Mouse (Mus musculus) retina, embryonic 14.5 days (tissue): Measurements from ENCODE around the gene Galnt2.

Source experiments
- DNase-seq: peaks from one replicate; pipeline ENCODE4 v3.0.0-alpha.2; 2015; ENCODE audit warnings: low spot score

The Galnt2 gene

GRCm38 (mm10) chr8:124235536-124235935, 4.3 kb downstream of the Galnt2 start:
- no peak for DNase-seq

- no peak for DNase-seq
Measured at GRCm38 (mm10) chr8:124239350-124239749, 8.2 kb downstream of the Galnt2 start.

DNA sequence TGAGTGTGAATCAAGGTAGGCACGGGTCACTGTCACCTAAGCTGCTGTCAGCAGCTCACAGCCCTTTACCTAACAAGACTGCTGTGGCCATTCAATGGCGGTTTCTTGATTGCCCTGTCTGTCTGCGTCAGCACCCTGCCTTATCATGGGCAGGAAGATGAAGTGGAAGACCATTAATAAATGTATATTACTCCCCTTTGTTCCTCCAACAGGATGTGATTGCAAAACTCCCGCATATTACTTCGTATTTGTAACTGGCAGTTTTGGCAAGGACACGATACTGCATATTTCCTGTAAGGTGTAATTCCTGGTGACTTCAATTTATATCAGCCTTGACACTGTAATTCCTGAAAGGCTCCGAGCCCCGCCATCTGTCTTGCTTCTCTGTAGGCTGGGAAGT, 9.7 kb downstream of the Galnt2 start:
- no peak for DNase-seq

GRCm38 (mm10) chr8:124242208-124242607, 11.0 kb downstream of the Galnt2 start:
- no peak for DNase-seq

DNA sequence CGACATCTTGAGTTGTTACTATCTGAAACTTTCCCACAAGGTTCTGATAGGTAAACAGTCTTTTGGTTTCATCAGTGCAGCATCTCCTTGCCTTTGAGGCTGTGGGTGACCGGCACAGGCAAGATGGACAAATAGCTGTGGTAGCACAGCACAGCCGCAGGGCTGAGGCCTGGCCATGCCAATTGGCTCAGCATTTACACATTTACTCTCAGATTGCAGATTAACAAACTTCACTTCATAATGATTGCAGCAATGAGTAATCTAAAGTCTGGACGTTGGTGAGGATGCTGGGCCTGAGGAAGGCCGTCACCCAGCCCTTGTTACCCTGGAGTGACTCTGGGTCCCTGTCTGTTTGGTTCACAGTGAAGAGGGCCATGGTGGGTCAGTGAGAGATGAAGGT, 11.7 kb downstream of the Galnt2 start:
- DNase-seq: no peak

DNA sequence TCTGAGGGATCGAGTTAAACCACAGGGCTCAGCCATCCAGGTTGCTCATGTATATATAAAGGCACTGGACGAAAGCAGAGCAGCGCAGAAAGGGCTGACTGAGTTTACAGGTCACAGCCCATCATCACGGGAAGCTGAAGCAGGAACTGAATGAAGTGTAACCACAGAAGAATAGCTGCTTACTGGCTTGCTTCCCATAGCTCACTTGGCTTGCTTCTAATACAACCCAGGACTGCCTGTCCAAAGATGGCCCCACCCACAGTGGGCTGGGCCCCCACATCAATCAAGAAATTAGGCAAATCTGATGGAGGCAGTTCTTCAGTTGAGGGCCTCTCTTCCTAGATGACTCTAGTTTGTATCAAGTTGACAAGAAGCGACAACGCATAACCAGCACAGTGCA, 16.4 kb downstream of the Galnt2 start:
- no peak for DNase-seq

DNA sequence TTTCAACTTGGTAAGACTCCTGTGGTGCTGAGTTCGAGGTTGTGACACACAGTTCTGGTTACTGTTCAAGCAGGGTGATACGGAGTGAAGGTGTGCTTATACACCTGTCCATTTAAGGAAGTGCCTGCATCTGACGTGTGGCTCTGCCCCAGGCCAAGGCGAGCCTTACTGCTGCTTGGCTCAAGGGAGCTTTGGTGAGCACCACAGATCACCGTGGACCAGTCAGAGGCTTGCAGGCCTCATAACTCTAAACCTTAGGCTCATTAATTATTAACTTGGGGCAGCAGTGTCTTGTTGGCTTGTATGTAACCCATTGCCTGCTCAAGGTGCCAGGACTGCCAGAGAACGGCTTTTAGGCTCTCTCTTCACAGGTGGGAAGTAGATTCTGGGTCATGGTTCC, 17.5 kb downstream of the Galnt2 start:
- DNase-seq: no peak

GRCm38 (mm10) chr8:124250255-124250654, 19.1 kb downstream of the Galnt2 start:
- no peak for DNase-seq

DNA sequence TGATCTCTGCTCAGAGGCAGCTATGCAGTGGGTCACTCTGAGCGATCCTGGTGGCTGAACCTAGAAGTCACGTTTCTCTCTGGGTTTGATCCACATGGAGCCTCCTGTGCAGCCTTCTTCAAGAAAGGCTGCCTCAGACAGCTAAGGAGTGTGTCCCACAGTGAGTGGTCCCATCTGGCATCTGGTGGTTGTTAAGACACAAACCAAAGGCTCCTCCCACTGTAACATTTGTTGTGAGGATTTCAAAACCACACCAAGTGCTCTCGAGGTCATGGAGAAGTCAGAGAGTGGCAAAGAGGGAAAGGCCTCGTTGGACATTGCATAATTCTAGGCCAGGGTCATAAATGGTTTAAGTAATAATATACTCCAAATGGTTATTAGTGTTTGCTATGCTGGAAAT, 19.6 kb downstream of the Galnt2 start:
- DNase-seq: no peak

- no peak for DNase-seq
Measured at GRCm38 (mm10) chr8:124252533-124252950, 21.4 kb downstream of the Galnt2 start.

GRCm38 (mm10) chr8:124253939-124254338, 22.7 kb downstream of the Galnt2 start:
- no peak for DNase-seq

GRCm38 (mm10) chr8:124256841-124257240, 25.6 kb downstream of the Galnt2 start:
- DNase-seq: no peak

GRCm38 (mm10) chr8:124257363-124257762, 26.2 kb downstream of the Galnt2 start:
- no peak for DNase-seq

DNA sequence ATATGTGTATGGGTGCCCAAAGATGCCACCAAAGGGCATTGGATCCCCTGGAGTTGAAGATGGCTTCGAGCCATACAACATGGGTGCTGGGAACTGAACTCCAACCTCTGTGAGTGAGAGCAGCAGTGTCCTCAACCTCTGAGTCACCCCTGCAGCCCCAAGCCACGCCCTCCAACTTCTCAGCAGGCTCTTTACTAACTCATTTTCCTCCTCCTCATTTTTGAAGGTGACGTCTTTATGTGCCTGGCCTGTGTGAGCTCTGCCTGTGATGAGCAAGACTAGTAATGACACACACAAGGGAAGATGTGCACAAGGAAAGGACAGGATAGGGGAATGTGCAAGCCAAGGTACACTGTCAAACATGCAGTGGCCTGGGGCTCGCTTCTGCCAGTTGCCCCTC, 28.0 kb downstream of the Galnt2 start:
- no peak for DNase-seq

GRCm38 (mm10) chr8:124259925-124260324, 28.7 kb downstream of the Galnt2 start:
- DNase-seq: no peak

DNA sequence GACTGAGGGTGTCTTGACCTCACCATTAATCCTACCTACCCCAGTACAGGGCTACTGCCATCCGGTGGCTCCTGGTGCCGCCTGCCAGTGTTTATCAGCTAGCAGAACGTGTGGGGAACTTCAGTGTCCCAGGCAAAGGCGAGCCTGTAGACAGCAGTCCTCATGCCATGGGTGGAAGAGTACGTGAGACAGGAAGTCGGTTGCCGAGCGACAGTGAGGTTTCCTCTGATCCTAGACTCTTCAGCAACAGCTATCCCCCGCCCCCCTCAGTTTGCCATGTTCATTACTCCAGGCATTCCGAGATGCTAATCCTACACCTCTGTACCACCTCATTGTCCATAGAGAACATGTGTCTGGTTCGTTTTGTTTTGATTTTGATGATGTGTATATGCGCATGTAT, 29.2 kb downstream of the Galnt2 start:
- DNase-seq: no peak

- DNase-seq: no peak
Measured at GRCm38 (mm10) chr8:124263058-124263457, 31.9 kb downstream of the Galnt2 start.

- DNase-seq: no peak
Measured at GRCm38 (mm10) chr8:124264032-124264431, 32.8 kb downstream of the Galnt2 start.

DNA sequence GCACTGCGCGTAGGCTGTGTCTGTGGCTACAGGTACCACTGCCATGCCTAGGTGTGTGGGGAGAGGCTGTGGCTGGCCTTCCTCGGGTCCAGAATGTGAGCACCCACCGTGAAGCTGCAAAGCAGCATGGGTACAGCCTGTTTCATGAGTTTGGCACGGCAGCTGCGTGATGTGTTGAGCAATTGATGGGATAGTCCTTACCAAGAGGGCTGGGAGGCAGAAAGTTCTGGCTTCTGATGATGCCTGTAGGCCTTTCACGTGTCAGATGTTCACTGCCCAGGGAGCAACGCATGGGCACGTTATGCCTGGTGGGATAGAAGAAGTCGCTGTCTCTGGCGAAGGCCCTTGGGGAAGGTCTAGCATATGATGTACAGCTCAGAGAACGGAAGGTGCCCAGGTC, 33.5 kb downstream of the Galnt2 start:
- DNase-seq: no peak

- no peak for DNase-seq
Measured at GRCm38 (mm10) chr8:124265130-124265529, 33.9 kb downstream of the Galnt2 start.

DNA sequence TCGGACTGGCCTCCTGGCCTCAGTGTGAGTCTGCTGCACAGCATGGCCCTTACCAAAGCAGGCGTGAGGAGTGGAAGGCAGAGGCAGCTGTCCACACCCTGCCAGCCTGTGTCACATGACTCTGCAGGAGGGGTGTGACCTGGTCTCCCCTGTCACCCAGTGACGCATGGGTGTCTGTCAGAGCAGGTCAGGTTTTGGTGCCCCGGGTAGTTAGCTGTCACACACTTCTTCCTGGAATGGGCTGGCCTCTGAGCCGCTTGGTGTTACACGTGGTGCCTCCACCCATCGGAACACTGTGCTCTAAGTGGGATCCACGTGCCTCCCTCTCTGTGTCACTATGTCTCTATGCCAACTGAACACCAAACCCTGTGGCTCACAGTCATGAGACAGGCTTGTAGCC, 34.6 kb downstream of the Galnt2 start:
- DNase-seq: no peak

GRCm38 (mm10) chr8:124267206-124267605, 36.0 kb downstream of the Galnt2 start:
- DNase-seq: no peak

DNA sequence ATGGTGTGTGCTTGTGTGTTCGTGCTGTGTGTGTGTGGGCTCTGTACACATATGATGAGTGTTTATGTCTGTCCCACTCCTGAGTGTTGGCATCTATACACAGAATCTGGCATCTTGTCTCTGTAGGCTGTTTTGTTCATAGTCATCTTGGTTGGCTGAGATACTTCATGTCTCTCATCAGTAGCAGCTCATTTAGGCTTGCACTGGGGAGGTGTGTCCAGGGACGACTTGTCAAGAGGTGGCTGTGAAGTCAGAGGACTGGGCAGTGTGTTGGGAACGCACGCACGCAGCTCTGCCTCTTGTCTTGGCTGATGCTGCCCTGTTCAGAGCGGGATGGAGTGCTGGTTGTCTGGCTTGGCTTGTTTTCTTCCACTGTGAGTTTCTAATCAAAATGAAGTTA, 39.3 kb downstream of the Galnt2 start:
- no peak for DNase-seq

GRCm38 (mm10) chr8:124270904-124271303, 39.7 kb downstream of the Galnt2 start:
- DNase-seq: no peak

DNA sequence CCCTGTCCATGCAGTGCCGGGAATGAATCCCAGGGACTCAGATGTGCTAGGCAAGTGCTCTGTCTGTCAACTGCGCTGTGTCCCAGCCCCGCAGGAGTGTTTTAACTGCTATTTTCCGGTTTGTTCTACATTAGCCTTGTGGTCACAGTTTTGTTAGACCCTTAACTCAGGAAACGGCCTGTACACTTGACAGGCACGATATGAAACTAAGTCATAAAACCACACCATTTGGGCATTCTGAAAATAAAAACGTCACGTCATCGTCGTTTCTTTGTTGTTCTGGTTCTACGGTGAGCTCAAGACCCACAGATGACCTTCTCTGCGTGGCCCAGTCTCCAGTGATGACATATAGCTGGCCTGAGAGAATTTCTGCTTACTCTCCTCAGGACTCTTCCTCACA, 40.3 kb downstream of the Galnt2 start:
- no peak for DNase-seq
